ENCODE assay signal across 9 mouse cellular contexts in the genomic region with DNA sequence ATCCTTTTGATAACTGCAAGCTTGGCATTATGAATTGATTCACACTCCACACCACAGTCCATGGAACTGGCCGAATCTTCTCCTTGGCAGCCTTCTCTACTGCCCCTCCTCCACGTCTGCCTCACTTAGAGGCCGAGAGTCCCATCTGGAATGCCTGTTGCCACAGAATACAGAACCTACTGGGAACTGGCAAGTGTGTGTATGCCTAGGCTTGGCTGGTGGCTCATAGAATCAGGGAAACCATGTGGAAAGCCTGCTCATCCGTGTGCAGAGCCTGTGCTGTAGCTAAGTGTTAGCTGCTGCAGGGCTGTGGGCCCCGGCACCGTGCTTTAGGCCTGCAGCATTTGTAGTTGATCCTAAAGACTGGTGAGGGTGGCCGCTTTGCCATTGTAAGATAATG. TPM values are rescaled to one million over a fixed set of nuclear protein-coding genes. Genes with fewer than 3 reads are reported as not detected.
DNase-seq lines count a peak whose midpoint lies in the region; ATAC-seq and TF ChIP-seq lines count a peak whose summit lies in the region.
"Had no signal": no experiment of that assay in that cellular context is flagged by ENCODE, and none has a peak within 500 bp of the region (broad histone marks: within the 10 kb centered on the region; RNA-seq: fewer than 3 reads in every experiment).

No protein-coding gene starts in this region.

- H3K9me3 ChIP-seq in hindbrain, embryonic 11.5 days (ENCODE audit: control insufficient read depth, low read length) = no peaks in the 10 kb centered on the region
- no peaks in the 10 kb centered on the region for H3K9me3 ChIP-seq in midbrain, embryonic 16.5 days (replicated peaks; ENCODE audit: control insufficient read depth, low read length, poor library complexity, severe bottlenecking)
- H3K9me3 ChIP-seq in intestine, embryonic 15.5 days = no peaks in the 10 kb centered on the region
- H3K9me3 ChIP-seq: heart, embryonic 15.5 days had no signal

- no peak overlapping the region for H3K4me3 ChIP-seq in gastrocnemius, adult 2 months
- H3K4me3 ChIP-seq in hindbrain, embryonic 11.5 days (ENCODE audit: low read depth, low read length) = no peak overlapping the region
- H3K4me3 ChIP-seq in midbrain, embryonic 16.5 days (ENCODE audit: low read depth, low read length) = no peak overlapping the region
- H3K4me3 ChIP-seq in intestine, embryonic 15.5 days (replicated peaks) = no peak overlapping the region
- H3K4me3 ChIP-seq: heart, embryonic 15.5 days had no signal

- peaks cover 2% of the 10 kb centered on the region; the same call in 1 of the 2 replicates for H3K36me3 ChIP-seq in hindbrain, embryonic 11.5 days (ENCODE audit: control insufficient read depth, insufficient read depth, low read length)
- H3K36me3 ChIP-seq in midbrain, embryonic 16.5 days (ENCODE audit: control insufficient read depth, insufficient read depth, low read length) = no peaks in the 10 kb centered on the region
- no peaks in the 10 kb centered on the region for H3K36me3 ChIP-seq in intestine, embryonic 15.5 days

- H3K4me2 ChIP-seq in hindbrain, embryonic 11.5 days (replicated peaks; ENCODE audit: low read depth, low read length) = no peak overlapping the region
- H3K4me2 ChIP-seq in midbrain, embryonic 16.5 days (ENCODE audit: low read length) = no peak overlapping the region
- no peak overlapping the region for H3K4me2 ChIP-seq in intestine, embryonic 15.5 days (replicated peaks)
- H3K4me2 ChIP-seq: heart, embryonic 15.5 days had no signal

- peak overlapping the region; percentile 31; the same call in 1 of the 2 replicates for H3K27ac ChIP-seq in gastrocnemius, adult 2 months
- no peak overlapping the region for H3K27ac ChIP-seq in hindbrain, embryonic 11.5 days (ENCODE audit: low read depth, low read length)
- no peak overlapping the region for H3K27ac ChIP-seq in midbrain, embryonic 16.5 days (ENCODE audit: low read length)
- H3K27ac ChIP-seq in intestine, embryonic 15.5 days = no peak overlapping the region
- H3K27ac ChIP-seq: heart, embryonic 15.5 days had no signal

- peak; percentile 63; the same call in 1 of the 2 replicates for ATAC-seq in hindbrain, embryonic 11.5 days (ENCODE audit: low FRiP score)
- peak; percentile 68; the same call in 1 of the 2 replicates for ATAC-seq in midbrain, embryonic 16.5 days
- no peak for ATAC-seq in intestine, embryonic 15.5 days

- no peak for DNase-seq in gastrocnemius, adult 2 months
- no peak for DNase-seq in gastrocnemius, postnatal 36 days
- DNase-seq in cerebellum, adult 8-10 months = peak; percentile 72
- peak; percentile 43 for DNase-seq in hindbrain, embryonic 11.5 days (ENCODE audit: low spot score)
- DNase-seq in spleen, postnatal 10 days (ENCODE audit: low spot score in 2 of 2) = no peak
- DNase-seq in thymus, adult 18-20 months = no peak

- no peak for TF ChIP-seq CTCF in gastrocnemius, adult 2 months (IDR thresholded peaks at IDR 0.05)

- H3K27me3 ChIP-seq in hindbrain, embryonic 11.5 days (ENCODE audit: control insufficient read depth, insufficient read depth, low read length) = no peaks in the 10 kb centered on the region
- no peaks in the 10 kb centered on the region for H3K27me3 ChIP-seq in midbrain, embryonic 16.5 days (ENCODE audit: control insufficient read depth, insufficient read depth, low read depth, low read length)
- H3K27me3 ChIP-seq in intestine, embryonic 15.5 days (replicated peaks) = no peaks in the 10 kb centered on the region
- H3K27me3 ChIP-seq: heart, embryonic 15.5 days had no signal

- no peak overlapping the region for H3K9ac ChIP-seq in hindbrain, embryonic 11.5 days (ENCODE audit: low read depth, low read length)
- no peak overlapping the region for H3K9ac ChIP-seq in midbrain, embryonic 16.5 days (ENCODE audit: low read depth, low read length)
- H3K9ac ChIP-seq in intestine, embryonic 15.5 days = no peak overlapping the region
- H3K9ac ChIP-seq: heart, embryonic 15.5 days had no signal

- no peaks in the 10 kb centered on the region for H3K4me1 ChIP-seq in hindbrain, embryonic 11.5 days (replicated peaks; ENCODE audit: control insufficient read depth, insufficient read depth, low read length)
- peaks cover 19% of the 10 kb centered on the region for H3K4me1 ChIP-seq in midbrain, embryonic 16.5 days (ENCODE audit: control insufficient read depth, insufficient read depth, low read length)
- no peaks in the 10 kb centered on the region for H3K4me1 ChIP-seq in intestine, embryonic 15.5 days (replicated peaks)

- intact Hi-C loops in gastrocnemius, adult 2 months (cut with DNase I) = no loop called here
- intact Hi-C loops in gastrocnemius, postnatal 36 days (cut with DNase I) = no loop called here

- 54% methylated on average over 7 of the region's 7 CpGs for WGBS in hindbrain, embryonic 11.5 days
- 32% methylated on average over 7 of the region's 7 CpGs for WGBS in midbrain, embryonic 16.5 days
- 85% methylated on average over 7 of the region's 7 CpGs for WGBS in intestine, embryonic 15.5 days

RNA-seq across cellular contexts. Expression of a gene that starts 52.6 kb away (rescaled TPM):
- 10 to 100 TPM; 24.0 to 32.9 TPM for total RNA-seq in gastrocnemius, adult 2 months (2021)
- 10 to 100 TPM; 27.4 to 28.4 TPM for total RNA-seq in gastrocnemius, postnatal 36 days (2021)
- polyA plus RNA-seq in hindbrain, embryonic 11.5 days (2014; fragmentation: Nextera tagmentation; extraction: Ambion mirVana) = 55.6 and 59.2 TPM in 2 replicates
- 39.6 and 44.4 TPM in 2 replicates for polyA plus RNA-seq in midbrain, embryonic 16.5 days (2015; fragmentation: Nextera tagmentation; extraction: Ambion mirVana)
- polyA plus RNA-seq in intestine, embryonic 15.5 days (2015; fragmentation: Nextera tagmentation; extraction: Ambion mirVana) = 71.4 and 72.2 TPM in 2 replicates

RNA-seq across cellular contexts. Expression of a gene that starts 52.7 kb away (rescaled TPM):
- 10 to 100 TPM; 20.1 to 35.5 TPM for total RNA-seq in gastrocnemius, adult 2 months (2021)
- total RNA-seq in gastrocnemius, postnatal 36 days (2021) = 10 to 100 TPM; 22.3 to 28.2 TPM
- polyA plus RNA-seq in hindbrain, embryonic 11.5 days (2014; fragmentation: Nextera tagmentation; extraction: Ambion mirVana) = 51.9 and 56.8 TPM in 2 replicates
- polyA plus RNA-seq in midbrain, embryonic 16.5 days (2015; fragmentation: Nextera tagmentation; extraction: Ambion mirVana) = 54.9 and 56.0 TPM in 2 replicates
- 54.8 and 62.3 TPM in 2 replicates for polyA plus RNA-seq in intestine, embryonic 15.5 days (2015; fragmentation: Nextera tagmentation; extraction: Ambion mirVana)

Comparison
In these comparisons a context has a peak if more than half of its experiments do, and no peak if none do; other contexts are left out.
1. DNase-seq: peak in cerebellum, adult 8-10 months (single experiment) and hindbrain, embryonic 11.5 days (single experiment); none in gastrocnemius, adult 2 months (single experiment), gastrocnemius, postnatal 36 days (0 of 2), spleen, postnatal 10 days (0 of 2) and thymus, adult 18-20 months (0 of 2).